Mouse (Mus musculus) cerebellum, postnatal 10 days (tissue): ENCODE measurements around the gene Polg.

Experiments
- DNase-seq, 2 experiments: peaks; one replicate each; pipeline ENCODE4 v3.0.0; 2021; ENCODE audit warnings: mixed read lengths in 2 of 2

The Polg gene

GRCm38 (mm10) chr7:79464776-79465420 is 1.3 kb downstream of the Polg start:
- DNase-seq: peak; percentile 63 to 65

- no peak for DNase-seq
Measured at GRCm38 (mm10) chr7:79463376-79464077, 2.6 kb downstream of the Polg start.

GRCm38 (mm10) chr7:79461721-79462120 is 4.4 kb downstream of the Polg start:
- DNase-seq: no peak

GRCm38 (mm10) chr7:79447486-79447885 is 18.7 kb downstream of the Polg start:
- no peak for DNase-seq

GRCm38 (mm10) chr7:79447048-79447447 is 19.1 kb downstream of the Polg start:
- DNase-seq: no peak

GRCm38 (mm10) chr7:79440035-79440434 is 26.1 kb downstream of the Polg start:
- DNase-seq: no peak

GRCm38 (mm10) chr7:79428243-79428642 is 37.9 kb downstream of the Polg start:
- no peak for DNase-seq

GRCm38 (mm10) chr7:79425804-79426203 is 40.4 kb downstream of the Polg start:
- no peak for DNase-seq

- no peak for DNase-seq
Measured at GRCm38 (mm10) chr7:79422876-79423275, 43.3 kb downstream of the Polg start.

- DNase-seq: no peak
Measured at GRCm38 (mm10) chr7:79419950-79420349, 46.2 kb downstream of the Polg start.

- no peak for DNase-seq
Measured at GRCm38 (mm10) chr7:79414449-79415375, 51.5 kb downstream of the Polg start.

- no peak for DNase-seq
Measured at GRCm38 (mm10) chr7:79400296-79400695, 65.9 kb downstream of the Polg start.

GRCm38 (mm10) chr7:79398971-79399370 is 67.2 kb downstream of the Polg start:
- no peak for DNase-seq

GRCm38 (mm10) chr7:79398426-79398825 is 67.7 kb downstream of the Polg start:
- DNase-seq: no peak

- no peak for DNase-seq
Measured at GRCm38 (mm10) chr7:79397446-79397963, 68.7 kb downstream of the Polg start.
